Mouse (Mus musculus): ENCODE data around the gene Gm4756. TPM values are rescaled to one million over a fixed set of nuclear protein-coding genes. Genes with fewer than 3 reads are reported as not detected.
A peak's percentile ranks its signal among the peaks of the same experiment; 100 is the strongest.
"Not testable (repeated sequence)": the region's sequence is repeated elsewhere in the genome, so short reads cannot be mapped to it uniquely, and the experiment has no call there.

Gene Gm4756
- polyA plus RNA-seq, 1 experiment, result not detected

GRCm38 (mm10) chr12:72654698-72655097 is 5.2 kb upstream of the Gm4756 start:
- no peak for DNase-seq (ENCODE audit: low read depth)

- no peak for DNase-seq (ENCODE audit: low read depth)
These were observed 540 bp downstream of the Gm4756 start for GRCm38 (mm10) chr12:72648921-72649320.

- no peak for DNase-seq (ENCODE audit: low read depth)
These were observed 11.4 kb downstream of the Gm4756 start for GRCm38 (mm10) chr12:72638025-72638424.

GRCm38 (mm10) chr12:72628751-72629150 is 20.7 kb downstream of the Gm4756 start:
- DNase-seq (ENCODE audit: low read depth), result no peak

- no peak for DNase-seq (ENCODE audit: low read depth)
These were observed 26.5 kb downstream of the Gm4756 start for GRCm38 (mm10) chr12:72622853-72623496.

GRCm38 (mm10) chr12:72621441-72621840 is 28.0 kb downstream of the Gm4756 start:
- no peak for DNase-seq (ENCODE audit: low read depth)

GRCm38 (mm10) chr12:72620856-72621255 is 28.6 kb downstream of the Gm4756 start:
- no peak for DNase-seq (ENCODE audit: low read depth)

GRCm38 (mm10) chr12:72612053-72612452 is 37.4 kb downstream of the Gm4756 start:
- DNase-seq (ENCODE audit: low read depth), result no peak

GRCm38 (mm10) chr12:72598731-72599130 is 50.7 kb downstream of the Gm4756 start:
- not testable (repeated sequence) for DNase-seq (ENCODE audit: low read depth)

- no peak for DNase-seq (ENCODE audit: low read depth)
These were observed 55.5 kb downstream of the Gm4756 start for GRCm38 (mm10) chr12:72594001-72594400.

GRCm38 (mm10) chr12:72592991-72593390 is 56.5 kb downstream of the Gm4756 start:
- no peak for DNase-seq (ENCODE audit: low read depth)

GRCm38 (mm10) chr12:72585339-72585738 is 64.1 kb downstream of the Gm4756 start:
- DNase-seq (ENCODE audit: low read depth), result no peak

- DNase-seq (ENCODE audit: low read depth), result no peak
These were observed 66.4 kb downstream of the Gm4756 start for GRCm38 (mm10) chr12:72583099-72583498.

GRCm38 (mm10) chr12:72582021-72582420 is 67.4 kb downstream of the Gm4756 start:
- no peak for DNase-seq (ENCODE audit: low read depth)

- DNase-seq (ENCODE audit: low read depth), result no peak
These were observed 85.1 kb downstream of the Gm4756 start for GRCm38 (mm10) chr12:72564281-72564795.

- no peak for DNase-seq (ENCODE audit: low read depth)
These were observed 95.1 kb downstream of the Gm4756 start for GRCm38 (mm10) chr12:72554347-72554746.

- no peak for DNase-seq (ENCODE audit: low read depth)
These were observed 110.9 kb downstream of the Gm4756 start for GRCm38 (mm10) chr12:72538571-72538970.

GRCm38 (mm10) chr12:72536021-72536597 is 113.4 kb downstream of the Gm4756 start, which contains the start of gene Pcnx4:
Gene Pcnx4, plus strand, starts transcription at chr12:72536383.
- DNase-seq (ENCODE audit: low read depth), result peak; percentile 86

GRCm38 (mm10) chr12:72535599-72535998 is 113.9 kb downstream of the Gm4756 start:
- DNase-seq (ENCODE audit: low read depth), result no peak

- DNase-seq (ENCODE audit: low read depth), result no peak
These were observed 115.5 kb downstream of the Gm4756 start for GRCm38 (mm10) chr12:72533986-72534385.

GRCm38 (mm10) chr12:72532303-72532702 is 117.2 kb downstream of the Gm4756 start:
- no peak for DNase-seq (ENCODE audit: low read depth)

Measured in gonadal fat pad, adult 2 months (tissue).